Mouse (Mus musculus): ENCODE measurements around the gene Erfe. TPM values are rescaled to one million over a fixed set of nuclear protein-coding genes. Genes with fewer than 3 reads are reported as not detected.
A peak's percentile ranks its signal among the peaks of the same experiment; 100 is the strongest.

The Erfe gene
- polyA plus RNA-seq, 1 experiment = not detected

DNA sequence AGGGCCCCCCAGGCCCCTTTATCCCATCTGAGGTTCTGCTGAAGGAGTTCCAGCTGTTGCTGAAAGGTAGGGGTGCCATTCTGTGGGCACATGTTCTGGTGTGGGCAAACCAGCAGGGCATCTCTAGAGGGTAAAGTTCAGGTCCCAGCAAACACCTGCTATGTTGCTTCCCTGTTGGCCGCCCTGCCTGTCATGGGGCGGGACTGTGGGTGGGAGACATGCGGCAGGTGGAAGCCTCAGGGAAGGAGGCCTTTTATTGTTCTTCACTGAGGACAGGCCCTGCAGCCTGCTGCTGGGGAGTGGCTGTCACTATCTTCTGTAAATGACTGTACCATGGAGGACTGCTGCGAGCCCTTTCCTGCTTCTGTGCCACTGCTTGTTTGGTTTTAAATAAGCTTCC lies 3.2 kb downstream of the Erfe start:
- TF ChIP-seq CTCF (IDR thresholded peaks at IDR 0.05; ENCODE audit: low read depth, low read length) = no peak
- TF ChIP-seq POLR2A (IDR thresholded peaks at IDR 0.05; ENCODE audit: borderline replicate concordance, low read depth, low read length) = no peak
- H3K4me3 ChIP-seq (ENCODE audit: insufficient read depth, low read length) = no peak overlapping the region
- H3K4me1 ChIP-seq (ENCODE audit: control insufficient read depth, insufficient read depth, low read length) = peaks cover 2% of the 10 kb centered on the region; the same call in 1 of the 2 replicates
- no peak overlapping the region for H3K27ac ChIP-seq (ENCODE audit: insufficient read depth, low read depth, low read length)

DNA sequence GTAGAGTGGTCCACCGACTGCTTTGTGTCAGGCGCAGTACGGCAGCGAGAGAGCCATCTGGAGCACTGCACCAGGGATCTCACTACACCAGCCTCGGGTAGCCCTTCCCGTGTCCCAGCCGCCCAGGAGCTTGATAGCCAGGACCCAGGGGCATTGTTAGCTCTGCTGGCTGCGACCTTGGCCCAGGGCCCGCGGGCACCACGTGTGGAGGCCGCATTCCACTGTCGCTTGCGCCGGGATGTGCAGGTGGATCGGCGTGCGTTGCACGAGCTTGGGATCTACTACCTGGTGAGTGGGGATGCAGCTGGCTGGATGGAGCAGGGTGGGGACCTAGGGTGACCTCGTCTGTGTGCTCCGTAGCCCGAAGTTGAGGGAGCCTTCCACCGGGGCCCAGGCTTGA lies 3.8 kb downstream of the Erfe start:
- Histone ChIP-seq H3K4me3 (ENCODE audit: insufficient read depth, low read length) (no peak overlapping the region), H3K27ac (ENCODE audit: insufficient read depth, low read depth, low read length) (no peak overlapping the region), H3K4me1 (ENCODE audit: control insufficient read depth, insufficient read depth, low read length) (peaks cover 2% of the 10 kb centered on the region; the same call in 1 of the 2 replicates)
- TF ChIP-seq CTCF (IDR thresholded peaks at IDR 0.05; ENCODE audit: low read depth, low read length) = no peak
- TF ChIP-seq POLR2A (IDR thresholded peaks at IDR 0.05; ENCODE audit: borderline replicate concordance, low read depth, low read length) = no peak

DNA sequence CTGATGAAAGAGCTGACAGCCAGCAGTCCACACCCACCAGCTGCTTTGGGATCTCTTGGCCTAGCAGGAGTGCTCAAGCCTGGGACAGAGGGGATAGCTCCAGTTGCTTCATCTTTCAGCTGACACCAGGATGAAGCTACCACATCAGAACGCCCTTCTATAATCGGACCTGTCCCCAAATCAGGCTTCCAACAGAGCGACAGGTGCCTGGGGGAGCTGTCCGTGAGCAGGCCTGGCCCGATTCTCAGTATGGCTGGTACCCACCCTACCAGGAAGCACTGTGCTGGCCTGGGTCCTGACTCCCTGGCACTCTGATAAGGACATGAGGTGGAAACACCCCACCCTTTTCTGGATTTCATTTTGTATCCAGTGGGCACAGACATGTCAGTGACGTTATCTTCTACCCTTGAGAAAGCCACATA lies 7.2 kb downstream of the Erfe start:
- no peak overlapping the region for H3K27ac ChIP-seq (ENCODE audit: insufficient read depth, low read depth, low read length)
- TF ChIP-seq CTCF (IDR thresholded peaks at IDR 0.05; ENCODE audit: low read depth, low read length) = no peak
- no peak for TF ChIP-seq POLR2A (IDR thresholded peaks at IDR 0.05; ENCODE audit: borderline replicate concordance, low read depth, low read length)

DNA sequence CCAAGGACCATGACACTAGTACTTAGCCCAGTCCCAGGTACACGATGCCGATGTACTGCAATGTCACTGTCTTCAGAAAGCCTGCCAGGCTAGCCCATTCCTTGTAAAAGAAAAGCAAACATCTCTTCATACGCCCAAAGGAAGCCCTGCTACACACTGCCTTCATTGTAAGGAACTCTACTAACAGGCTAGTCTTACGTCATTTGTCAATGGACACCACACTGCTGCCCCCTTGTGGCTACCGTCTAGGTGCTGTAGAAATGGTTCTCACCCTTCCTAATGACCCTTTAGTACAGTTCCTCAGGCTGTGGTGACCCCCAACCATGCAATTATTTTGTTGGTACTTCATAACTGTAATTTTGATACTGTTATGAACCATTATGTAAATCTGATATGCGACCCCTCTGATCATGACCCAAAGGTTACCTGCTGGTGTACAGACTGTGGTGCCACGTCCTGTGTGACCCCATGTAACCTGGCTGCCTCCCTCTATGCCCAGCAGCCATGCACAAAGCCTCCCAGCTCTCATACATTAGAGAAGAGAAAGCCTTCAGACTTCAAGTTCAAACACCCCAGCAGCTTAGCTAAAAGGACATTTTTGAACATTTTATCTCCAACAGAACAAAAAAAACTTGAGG lies 14.3 kb downstream of the Erfe start:
- H3K27ac ChIP-seq (ENCODE audit: insufficient read depth, low read depth, low read length) = no peak overlapping the region
- TF ChIP-seq CTCF (IDR thresholded peaks at IDR 0.05; ENCODE audit: low read depth, low read length) (no peak), POLR2A (IDR thresholded peaks at IDR 0.05; ENCODE audit: borderline replicate concordance, low read depth, low read length) (no peak)
- H3K4me3 ChIP-seq (ENCODE audit: insufficient read depth, low read length) = no peak overlapping the region
- no peaks in the 10 kb centered on the region for H3K4me1 ChIP-seq (ENCODE audit: control insufficient read depth, insufficient read depth, low read length)

More for the DNA sequence above, 7.2 kb downstream of the Erfe start:
- Histone ChIP-seq H3K4me3 (ENCODE audit: insufficient read depth, low read length) (no peak overlapping the region), H3K4me1 (ENCODE audit: control insufficient read depth, insufficient read depth, low read length) (no peaks in the 10 kb centered on the region)

GRCm38 (mm10) chr1:91381091-91381471 lies 14.9 kb downstream of the Erfe start:
- Histone ChIP-seq H3K27ac (ENCODE audit: insufficient read depth, low read depth, low read length) (no peak overlapping the region), H3K4me1 (ENCODE audit: control insufficient read depth, insufficient read depth, low read length) (no peaks in the 10 kb centered on the region), H3K4me3 (ENCODE audit: insufficient read depth, low read length) (no peak overlapping the region)
- no peak for TF ChIP-seq CTCF (IDR thresholded peaks at IDR 0.05; ENCODE audit: low read depth, low read length)
- no peak for TF ChIP-seq POLR2A (IDR thresholded peaks at IDR 0.05; ENCODE audit: borderline replicate concordance, low read depth, low read length)

GRCm38 (mm10) chr1:91390369-91390768 lies 24.1 kb downstream of the Erfe start:
- TF ChIP-seq CTCF (IDR thresholded peaks at IDR 0.05; ENCODE audit: low read depth, low read length) (no peak), POLR2A (IDR thresholded peaks at IDR 0.05; ENCODE audit: borderline replicate concordance, low read depth, low read length) (no peak)
- H3K4me1 ChIP-seq (ENCODE audit: control insufficient read depth, insufficient read depth, low read length) = no peaks in the 10 kb centered on the region
- H3K27ac ChIP-seq (ENCODE audit: insufficient read depth, low read depth, low read length) = no peak overlapping the region
- H3K4me3 ChIP-seq (ENCODE audit: insufficient read depth, low read length) = no peak overlapping the region

DNA sequence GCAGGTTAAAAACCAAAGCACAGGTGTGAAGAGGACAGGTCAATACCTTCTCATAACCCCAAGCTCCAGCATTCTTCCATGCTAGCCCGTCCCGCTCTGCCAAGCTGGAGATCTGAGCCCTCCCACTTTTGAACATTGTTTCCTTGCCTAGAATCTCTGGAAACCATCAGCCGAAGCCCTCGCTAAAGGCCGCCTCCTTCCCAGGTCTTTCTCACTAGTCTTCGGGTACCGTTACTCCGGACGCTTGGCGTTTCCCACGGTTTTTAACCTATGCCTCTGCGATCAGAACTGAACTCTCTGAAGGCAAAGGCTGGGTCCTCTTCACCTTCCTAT lies 31.7 kb downstream of the Erfe start:
- H3K4me3 ChIP-seq (ENCODE audit: insufficient read depth, low read length) = peak overlapping the region; percentile 93
- H3K27ac ChIP-seq (ENCODE audit: insufficient read depth, low read depth, low read length) = peak overlapping the region; percentile 39; the same call in 1 of the 2 replicates
- TF ChIP-seq CTCF (IDR thresholded peaks at IDR 0.05; ENCODE audit: low read depth, low read length) (no peak), POLR2A (IDR thresholded peaks at IDR 0.05; ENCODE audit: borderline replicate concordance, low read depth, low read length) (no peak)
- peaks cover 5% of the 10 kb centered on the region for H3K4me1 ChIP-seq (ENCODE audit: control insufficient read depth, insufficient read depth, low read length)

DNA sequence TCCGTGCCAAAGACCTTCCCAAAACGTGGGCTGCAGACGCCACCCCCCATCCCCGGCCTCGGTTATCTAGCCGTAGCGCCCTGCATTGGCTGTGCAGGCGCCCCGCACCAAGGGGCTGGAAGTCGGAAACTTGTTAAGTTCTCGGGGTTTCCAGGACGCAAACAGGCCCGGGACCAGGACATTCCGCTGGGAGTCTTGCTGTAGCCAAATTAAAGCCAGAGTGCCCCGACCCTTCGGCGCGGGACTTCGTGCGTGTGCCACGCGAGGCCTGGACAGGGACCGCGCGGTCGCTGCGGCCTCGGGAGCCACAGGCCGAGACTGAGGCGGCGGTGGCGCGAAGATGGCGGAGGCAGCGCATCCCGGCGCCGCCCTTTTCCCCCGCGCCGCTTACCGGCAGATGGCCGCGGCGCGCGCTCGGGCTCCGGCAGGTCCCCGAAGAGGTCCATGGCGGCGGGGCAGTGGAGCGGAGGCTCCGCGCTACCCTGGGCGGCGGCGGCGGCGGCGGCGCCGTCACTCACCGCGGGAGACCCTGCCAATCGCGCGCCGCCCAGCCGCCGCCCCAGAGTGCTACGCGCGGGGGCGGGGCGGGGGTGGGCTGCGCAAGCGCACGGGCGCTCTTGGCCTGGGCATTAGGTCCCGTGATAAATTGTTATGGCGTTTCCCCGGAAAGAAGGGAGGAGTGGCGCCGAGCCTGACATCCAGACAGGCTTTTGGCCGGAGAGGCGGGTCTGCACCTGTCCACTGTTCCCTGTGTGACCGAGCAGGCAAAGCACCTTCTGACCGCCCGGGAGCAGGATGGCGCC lies 32.2 kb downstream of the Erfe start, which contains the start of gene Ilkap:
Ilkap (minus strand) TSS at position 556 of the 803 bp plus-strand sequence.
- peaks cover 5% of the 10 kb centered on the region for H3K4me1 ChIP-seq (ENCODE audit: control insufficient read depth, insufficient read depth, low read length)
- no peak for TF ChIP-seq CTCF (IDR thresholded peaks at IDR 0.05; ENCODE audit: low read depth, low read length)
- H3K27ac ChIP-seq (ENCODE audit: insufficient read depth, low read depth, low read length) = peak within 1 kb of the TSS; percentile 71
- H3K4me3 ChIP-seq (ENCODE audit: insufficient read depth, low read length) = peak within 1 kb of the TSS; percentile 93

- TF ChIP-seq POLR2A (IDR thresholded peaks at IDR 0.05; ENCODE audit: borderline replicate concordance, low read depth, low read length) (no peak), CTCF (IDR thresholded peaks at IDR 0.05; ENCODE audit: low read depth, low read length) (no peak)
- no peak overlapping the region for H3K27ac ChIP-seq (ENCODE audit: insufficient read depth, low read depth, low read length)
- no peak overlapping the region for H3K4me3 ChIP-seq (ENCODE audit: insufficient read depth, low read length)
- no peaks in the 10 kb centered on the region for H3K4me1 ChIP-seq (ENCODE audit: control insufficient read depth, insufficient read depth, low read length)
These were observed 38.7 kb downstream of the Erfe start for GRCm38 (mm10) chr1:91404976-91405375.
